Mouse (Mus musculus) kidney, adult 2 months (tissue): ENCODE results near the gene Gm15114.
"Not testable (repeated sequence)": the region's sequence is repeated elsewhere in the genome, so short reads cannot be mapped to it uniquely, and the experiment has no call there.

Source experiments
- CTCF ChIP-seq: fragments of 200-500 bp; conservative IDR thresholded peaks from 2 replicates; pipeline ENCODE4 v1.5.1; 2011; ENCODE audit warnings: low read depth, mild to moderate bottlenecking, control low read depth, low read length, moderate library complexity, mixed read lengths; ENCODE audit not compliant: insufficient read depth, insufficient read length
- POLR2A ChIP-seq: fragments of 200-500 bp; IDR thresholded peaks from one replicate; pipeline ENCODE4 v1.6.1; 2011; ENCODE audit warnings: low read depth, low read length, control low read depth

GRCm38 (mm10) chrX:148488649-148489048 is at the start of gene Gm15114:
- TF ChIP-seq CTCF, POLR2A: not testable (repeated sequence)
